Mouse (Mus musculus) layer of hippocampus, adult 8-10 months (tissue): ENCODE data around the gene Acmsd. TPM values are rescaled to one million over a fixed set of nuclear protein-coding genes. Genes with fewer than 3 reads are reported as not detected.
"Not testable (repeated sequence)": the region's sequence is repeated elsewhere in the genome, so short reads cannot be mapped to it uniquely, and the experiment has no call there.

Source experiments
- DNase-seq, 2 experiments: peaks; one replicate each; pipeline ENCODE4 v3.0.0; 2022; ENCODE audit warnings: low spot score in 2 of 2
- total RNA-seq, 4 experiments: library from RNA; stranded (reverse); gene quantifications; 2 replicates each; pipeline ENCODE4 v1.2.4; 2022

Gene Acmsd
- not detected for total RNA-seq

DNA sequence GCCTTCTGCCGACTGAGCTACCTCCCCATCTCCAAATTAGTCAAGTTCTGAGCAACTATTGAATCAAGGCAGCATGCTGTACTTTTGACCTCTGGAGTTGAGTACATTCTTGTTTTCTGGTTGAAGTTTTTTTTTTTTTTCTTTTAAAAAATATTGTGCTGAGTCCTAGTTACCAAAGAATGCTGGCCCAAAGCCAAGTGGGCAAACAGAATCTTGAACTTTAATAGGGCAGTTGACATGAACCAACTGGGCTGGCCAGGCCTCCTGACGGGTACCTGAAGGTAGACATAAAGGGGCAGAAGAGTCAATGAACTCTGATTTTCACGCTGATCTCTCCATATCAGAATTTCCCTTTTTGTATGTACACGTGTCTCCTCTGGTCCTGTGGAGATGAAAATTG is at the start of gene Acmsd:
Gene Acmsd, plus strand, starts transcription at position 318 of the 400 bp plus-strand sequence.
- DNase-seq, result no peak

DNA sequence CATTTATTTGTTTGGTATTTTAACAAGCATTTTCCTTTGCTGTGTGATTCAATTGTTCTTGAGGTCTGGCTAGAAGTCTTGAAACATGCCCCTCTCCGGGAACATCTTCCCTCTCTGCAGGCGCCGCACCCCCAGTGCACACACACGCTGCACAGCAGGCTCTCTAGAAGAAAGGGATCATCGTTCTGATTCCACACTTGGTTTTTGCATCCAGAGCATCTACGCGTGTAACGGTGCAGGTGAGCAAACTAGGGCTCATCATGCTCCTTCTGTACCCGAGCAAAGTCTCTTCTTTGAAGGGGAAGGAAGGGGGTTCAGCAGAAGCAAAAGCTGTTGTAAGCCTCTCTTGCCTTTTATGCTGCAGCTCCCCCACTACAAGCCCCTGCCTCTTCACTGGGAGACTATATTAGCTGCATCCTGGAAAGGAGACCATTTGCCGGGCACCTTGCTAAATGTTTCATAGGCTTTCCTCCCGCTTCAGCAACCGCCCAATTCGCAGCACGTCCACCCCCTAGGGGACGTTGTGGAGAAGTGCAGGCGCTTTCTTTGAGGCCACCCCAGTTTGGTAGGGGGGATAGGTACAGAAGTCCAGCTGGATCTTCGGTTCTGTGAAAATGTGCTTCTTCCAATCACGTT is 49.6 kb upstream of the Acmsd start, which contains the start of gene Tmem163:
Gene Tmem163, minus strand, starts transcription at position 51 of the 636 bp plus-strand sequence.
- DNase-seq, result no peak

DNA sequence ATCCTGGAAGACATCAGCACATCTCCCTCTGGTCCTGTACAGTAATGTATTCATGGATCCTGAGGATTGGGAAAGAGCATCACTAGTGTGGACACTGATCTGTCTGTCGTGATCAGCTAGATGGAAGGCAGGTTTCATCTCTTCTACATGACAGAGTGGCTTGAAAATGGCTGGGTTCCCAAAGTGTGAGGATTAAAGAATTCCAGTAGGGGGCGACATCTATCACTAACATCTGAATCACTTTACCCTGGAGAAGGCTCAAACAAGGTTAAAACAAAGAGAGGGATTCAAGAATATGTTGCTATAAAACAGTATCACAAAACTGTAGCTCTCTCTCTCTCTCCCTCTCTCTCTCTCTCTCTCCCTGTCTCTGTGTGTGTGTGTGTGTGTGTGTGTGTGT is 32.7 kb upstream of the Acmsd start:
- DNase-seq, result no peak

DNA sequence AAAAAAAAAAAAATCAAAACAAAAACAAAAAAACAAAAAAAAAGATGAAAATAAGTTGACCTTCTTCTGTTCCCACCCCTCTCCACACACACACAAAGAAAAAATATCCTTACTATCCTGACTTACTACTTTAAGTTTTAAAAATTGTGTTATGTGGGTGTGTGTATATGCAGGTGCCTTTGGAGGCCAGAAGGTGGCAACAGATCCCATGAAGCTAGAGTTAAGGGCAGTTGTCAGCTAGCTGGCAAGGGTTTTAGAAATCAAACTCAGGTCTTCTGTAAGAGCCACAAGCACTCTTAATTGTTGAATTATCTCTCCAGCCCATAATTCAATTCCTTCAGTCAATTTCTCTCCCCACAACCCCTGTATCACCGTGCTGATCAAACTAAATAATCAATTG is 27.0 kb upstream of the Acmsd start:
- no peak for DNase-seq

DNA sequence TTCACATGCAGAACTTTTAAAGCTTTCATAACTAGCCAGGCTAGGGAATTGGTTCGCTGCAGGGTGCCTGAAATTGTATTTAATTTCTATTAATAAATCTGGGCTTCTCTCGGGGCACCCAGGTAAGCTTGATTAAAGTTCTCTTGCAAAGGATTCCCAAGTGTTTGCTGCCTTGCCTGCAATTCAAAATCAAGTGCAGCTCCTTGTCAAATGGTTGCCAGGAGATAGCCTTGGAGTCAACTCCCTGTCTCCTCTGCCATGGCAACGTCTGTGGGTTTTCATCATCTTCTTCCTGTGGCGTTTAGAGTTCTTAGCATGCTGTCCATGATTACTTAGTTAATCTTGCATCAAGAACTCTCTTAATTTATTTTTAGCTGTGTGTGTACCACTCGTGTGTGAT is 22.9 kb upstream of the Acmsd start:
- no peak for DNase-seq

DNA sequence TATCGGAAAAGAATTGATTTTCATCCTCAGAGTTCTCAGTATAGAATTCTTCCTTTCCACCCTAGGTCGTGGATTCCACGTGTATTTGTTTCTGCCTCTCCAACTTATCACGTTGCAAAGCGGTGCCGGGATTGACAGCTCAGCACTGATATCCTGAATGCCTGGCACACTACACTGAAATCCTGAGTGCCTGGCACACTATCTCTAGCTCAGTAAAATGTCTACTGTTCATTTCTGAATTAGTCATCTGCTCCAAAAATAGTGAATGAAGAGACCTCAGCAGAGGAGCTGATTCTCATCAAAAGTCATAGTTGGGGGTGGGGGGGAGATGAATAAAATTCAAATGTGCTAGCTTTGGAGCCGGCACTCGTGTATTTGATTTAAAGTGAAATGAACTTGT is 12.8 kb upstream of the Acmsd start:
- DNase-seq, result peak; percentile 10 to 28

DNA sequence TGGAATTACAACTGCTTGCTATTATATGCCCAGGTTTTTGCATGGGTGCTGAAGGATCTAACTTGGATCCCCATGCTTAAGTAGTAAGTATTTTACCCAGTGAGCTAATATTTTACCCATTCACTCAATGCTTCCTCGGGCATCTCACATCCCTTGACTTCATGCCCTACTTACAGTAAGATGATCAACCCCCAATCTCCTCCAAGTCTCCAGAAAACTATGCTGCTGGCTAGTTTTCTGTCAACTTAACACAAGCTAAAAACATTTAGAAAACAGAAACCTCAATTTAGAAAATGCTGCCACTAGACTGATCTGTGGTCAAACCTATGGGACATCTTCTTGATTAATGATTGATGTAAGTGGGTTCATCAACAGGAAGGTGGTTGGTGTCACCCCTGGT is 10.9 kb upstream of the Acmsd start:
- no peak for DNase-seq

DNA sequence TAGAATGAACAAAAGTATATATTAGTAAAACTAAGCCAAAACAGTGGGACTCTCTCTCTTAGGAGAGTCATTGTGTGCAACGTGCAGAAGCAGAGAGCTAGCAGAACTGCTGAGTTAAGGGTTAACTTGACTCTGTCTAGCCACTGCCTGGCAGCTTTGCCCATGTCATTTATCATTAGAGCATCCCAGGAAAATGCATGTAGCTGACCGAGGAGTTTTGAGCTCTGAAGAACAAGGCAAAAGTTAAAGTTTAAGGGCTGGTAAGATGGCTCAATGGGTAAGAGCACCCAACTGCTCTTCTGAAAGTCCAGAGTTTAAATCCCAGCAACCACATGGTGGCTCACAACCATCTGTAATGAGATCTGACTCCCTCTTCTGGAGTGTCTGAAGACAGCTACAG is 5.6 kb upstream of the Acmsd start:
- no peak for DNase-seq

DNA sequence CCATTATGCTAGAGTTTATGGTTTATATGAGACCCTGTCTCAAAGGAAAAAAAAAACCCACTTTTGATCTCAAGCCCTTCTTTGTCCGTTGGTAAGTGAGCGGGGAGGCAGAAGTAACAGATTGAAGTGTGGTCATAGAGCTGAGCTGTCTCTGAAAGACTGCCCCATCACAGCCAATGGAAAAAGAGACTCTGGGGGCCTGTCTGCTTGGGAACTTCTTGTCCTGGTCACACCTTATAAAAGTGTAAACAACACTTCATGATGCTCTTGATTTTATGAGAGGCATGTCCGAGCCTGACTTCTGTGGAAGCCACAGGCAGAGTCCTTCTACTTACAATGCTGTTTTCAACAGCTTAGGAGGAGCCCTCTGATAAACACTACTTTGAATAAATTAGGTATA is 1.9 kb downstream of the Acmsd start:
- DNase-seq, result no peak

DNA sequence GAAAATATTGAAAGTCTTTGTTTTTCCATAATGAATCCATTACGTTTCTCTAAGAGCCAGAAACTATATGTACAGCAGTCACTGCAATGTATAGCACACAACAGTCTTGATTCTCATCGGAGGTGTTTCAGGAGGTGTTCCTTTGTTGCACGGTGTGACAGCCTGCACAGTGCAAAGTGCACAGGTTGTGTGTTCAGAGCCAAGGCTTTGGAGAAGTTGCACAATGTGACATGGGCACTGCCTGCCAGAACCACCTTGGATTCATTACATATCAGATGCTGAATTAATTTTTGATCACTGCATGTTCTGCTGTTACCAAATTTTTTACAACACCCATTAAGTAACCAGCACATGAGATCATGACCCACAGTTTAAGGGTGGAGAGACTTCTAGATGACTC is 3.2 kb downstream of the Acmsd start:
- DNase-seq, result no peak

DNA sequence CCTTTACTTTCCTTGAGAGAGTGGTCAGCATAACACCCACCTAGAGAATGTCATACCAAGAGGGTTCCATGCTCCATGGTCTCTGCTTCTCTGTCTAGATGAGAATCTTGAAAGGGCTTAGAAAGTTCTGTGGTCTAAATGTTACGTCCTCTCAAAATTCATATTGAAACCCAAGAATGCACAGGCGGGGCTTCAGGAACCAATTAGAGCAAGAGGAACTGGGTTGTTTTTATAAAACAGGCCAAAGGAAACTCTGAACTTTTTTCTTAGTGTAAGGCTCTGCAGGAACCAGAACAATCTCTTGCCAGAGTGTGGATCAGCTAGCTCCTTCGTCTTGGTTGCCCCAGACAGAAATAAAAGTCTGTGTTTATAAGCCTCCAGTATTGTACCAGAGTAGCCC is 3.6 kb downstream of the Acmsd start:
- DNase-seq, result no peak

DNA sequence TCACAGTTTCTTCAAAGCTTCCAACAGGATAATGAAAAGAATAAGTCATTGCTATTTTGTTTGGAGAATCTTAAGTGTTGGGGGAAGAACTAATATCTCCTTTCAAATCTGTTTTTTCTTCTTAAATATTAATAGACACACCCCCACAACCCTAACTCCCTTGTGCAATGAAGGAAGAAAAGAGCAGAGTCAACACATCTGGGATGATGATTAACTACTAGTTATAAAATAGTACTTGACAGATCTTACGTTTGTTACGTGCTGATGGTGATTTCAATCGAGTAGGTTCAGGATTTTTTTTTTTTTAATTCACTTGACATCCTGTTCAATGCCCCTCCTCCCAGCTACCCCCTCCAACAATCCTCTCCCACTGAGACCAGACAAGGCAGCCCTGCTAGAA is 6.1 kb downstream of the Acmsd start:
- no peak for DNase-seq

DNA sequence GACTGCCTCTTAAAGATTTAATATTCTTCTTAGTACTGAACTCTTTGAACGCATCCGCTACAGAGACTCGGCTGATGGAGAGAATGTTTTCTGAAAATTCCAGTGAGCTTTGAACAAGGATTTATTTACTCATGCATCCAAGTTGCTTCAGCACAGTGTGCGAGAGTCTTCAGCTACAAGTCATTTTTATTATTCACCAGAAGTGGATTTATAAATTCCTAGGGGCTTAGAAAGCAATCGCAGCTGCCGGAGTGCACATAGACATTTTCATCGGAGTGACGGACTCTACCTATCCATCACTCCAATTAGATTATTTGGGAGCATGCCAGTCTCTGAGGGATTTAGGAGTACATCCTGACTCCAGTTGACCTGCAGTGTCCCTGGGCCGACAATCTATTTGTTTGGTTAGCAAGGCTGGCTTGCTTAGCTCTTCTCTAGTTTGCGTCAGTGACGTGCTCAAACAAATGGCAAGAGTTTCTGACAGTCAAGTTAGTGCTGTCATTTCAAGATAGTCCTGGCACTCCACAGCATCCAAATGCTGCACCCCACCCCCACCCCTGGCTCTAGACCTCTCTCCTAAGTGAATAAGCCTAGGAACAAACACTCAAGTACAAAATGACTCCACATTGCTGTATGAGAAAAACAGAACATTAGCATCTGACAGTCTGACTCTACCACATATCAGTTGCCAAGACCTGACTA is 21.3 kb downstream of the Acmsd start:
- DNase-seq, result no peak

DNA sequence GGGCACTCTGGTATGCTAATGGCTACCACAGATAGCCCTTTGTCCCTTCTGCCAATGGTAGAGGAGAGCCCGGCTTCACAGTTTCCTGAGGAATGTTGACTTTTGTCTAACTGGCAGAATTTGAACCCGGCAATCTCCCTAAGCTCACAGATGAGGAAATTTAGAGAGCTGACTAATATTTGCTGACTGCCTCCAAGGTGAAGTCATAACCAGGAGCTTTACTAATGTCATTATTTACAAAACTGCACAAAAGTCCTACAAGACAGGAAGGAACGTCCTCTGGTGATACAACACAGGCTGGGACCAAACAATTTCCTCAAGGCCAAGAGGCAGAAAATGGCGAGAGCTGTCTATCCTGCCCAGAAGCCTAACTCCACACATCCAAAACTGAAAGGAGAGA is 26.6 kb downstream of the Acmsd start:
- no peak for DNase-seq

DNA sequence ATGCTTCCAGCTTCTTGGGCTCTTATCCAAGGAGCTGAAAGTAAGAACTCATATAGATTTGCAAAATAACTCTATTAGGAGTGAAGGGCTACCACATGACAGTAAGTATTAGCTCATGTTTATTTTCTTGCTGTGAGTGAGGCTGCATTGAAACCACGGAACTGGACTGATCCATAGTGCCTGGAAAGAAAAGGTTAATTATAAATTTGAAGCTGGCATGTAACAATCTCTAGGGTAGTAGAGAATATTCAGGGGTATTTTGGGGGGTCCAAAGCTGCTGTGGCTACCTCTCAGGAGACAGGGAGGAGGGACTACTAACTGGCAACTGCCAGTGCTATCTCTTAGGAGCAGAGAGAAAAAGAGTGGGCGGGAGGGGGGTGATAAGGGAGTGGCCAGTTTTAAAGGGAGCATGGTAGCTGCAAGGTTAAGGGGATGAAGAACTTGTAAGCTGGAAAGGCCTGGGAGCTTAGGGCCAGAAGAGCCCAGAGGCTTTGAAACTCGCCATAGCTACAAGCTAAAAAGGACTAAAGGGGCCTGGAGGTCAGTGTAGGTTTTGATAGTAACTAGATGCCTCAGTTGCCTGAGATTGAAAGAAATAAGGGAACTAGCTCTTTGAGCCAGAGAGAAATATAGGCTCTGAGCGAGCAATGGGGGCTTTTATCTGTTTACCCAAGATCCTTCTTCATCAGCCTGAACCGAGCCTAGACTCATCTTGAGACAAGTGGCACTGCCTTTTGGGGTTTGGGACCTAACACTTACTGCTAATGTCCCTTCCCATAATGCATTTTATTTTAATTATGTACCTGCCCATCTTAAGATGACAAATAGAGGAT is 27.3 kb downstream of the Acmsd start:
- DNase-seq, result no peak

DNA sequence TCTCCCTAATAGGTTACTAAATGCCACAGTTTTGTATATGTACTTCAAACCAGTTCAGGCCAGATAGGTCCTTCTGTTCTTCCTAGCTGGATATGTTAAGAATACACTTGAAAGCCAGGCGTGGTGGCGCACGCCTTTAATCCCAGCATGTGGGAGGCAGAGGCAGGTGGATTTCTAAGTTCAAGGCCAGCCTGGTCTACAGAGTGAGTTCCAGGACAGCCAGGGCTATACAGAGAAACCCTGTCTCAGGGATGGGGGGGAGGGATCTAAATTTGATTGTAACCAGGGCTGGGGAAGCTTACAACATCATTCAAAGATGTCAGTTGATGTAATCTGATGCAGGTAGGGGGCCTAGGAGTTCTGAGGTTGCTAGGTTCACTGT is 27.9 kb downstream of the Acmsd start:
- not testable (repeated sequence) for DNase-seq

DNA sequence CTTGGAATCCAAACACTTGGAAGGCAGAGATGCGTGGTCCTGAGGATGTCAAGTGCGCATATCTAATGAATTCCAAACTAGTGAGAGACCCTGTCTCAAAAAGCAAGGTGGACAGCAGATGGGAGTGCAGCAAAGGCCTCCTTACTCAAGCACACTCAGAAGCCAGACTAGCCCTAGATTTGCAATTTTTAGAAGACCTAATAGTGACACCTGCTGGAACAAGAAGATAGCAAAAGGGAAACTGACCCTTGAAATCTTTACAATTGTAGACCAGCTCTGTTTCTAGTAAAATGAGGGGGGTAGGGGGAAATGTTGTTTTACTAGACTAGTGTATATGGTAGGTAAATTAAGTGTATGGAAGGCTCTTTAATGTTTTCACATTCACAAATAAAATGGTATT is 36.3 kb downstream of the Acmsd start:
- no peak for DNase-seq

DNA sequence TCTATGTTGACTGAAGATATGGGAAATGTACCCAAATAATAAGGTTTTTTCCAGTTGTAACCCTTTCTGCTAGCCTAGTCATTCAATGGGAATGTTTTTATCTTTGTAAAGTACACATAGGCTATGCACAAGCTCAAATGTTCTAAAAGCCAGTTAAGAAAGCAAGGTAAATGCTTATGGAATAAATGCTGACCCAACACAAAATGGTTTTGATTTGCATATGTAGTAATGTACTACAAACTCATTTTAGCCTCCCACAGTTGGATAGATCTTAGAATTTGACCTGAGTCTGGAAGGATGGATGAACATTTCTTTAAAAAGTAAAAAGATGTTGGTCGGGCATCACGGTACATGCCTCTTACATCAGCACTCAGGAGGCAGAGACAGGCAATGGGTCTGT is 37.5 kb downstream of the Acmsd start:
- DNase-seq, result no peak

DNA sequence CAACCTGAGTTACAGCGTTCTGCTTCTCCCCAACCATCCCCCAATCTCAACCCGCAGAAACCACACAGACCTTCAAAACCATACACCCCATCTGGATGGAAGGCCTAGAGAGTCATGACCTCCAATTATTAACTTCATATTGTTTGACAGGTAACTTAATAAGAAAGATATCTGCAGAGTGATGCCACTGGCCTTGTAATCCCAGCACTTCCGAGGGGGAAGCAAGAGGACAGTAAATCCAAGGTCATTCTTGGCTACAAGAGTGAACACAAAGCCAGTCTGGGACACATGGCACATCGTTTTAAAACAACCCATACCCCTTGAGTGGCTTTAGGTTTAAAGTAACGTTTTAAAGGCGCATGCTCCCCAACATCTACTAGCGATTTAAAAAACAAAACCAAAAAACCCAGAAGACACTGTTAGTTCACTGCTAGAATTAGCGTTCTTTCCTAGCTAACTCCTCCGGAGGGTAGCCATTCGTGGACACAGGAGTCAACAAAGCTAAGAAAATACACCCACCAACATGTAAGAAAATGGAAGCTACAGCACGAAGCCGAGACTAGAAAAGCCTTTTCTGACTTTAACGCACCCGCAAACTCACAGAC is 44.1 kb downstream of the Acmsd start:
- no peak for DNase-seq

DNA sequence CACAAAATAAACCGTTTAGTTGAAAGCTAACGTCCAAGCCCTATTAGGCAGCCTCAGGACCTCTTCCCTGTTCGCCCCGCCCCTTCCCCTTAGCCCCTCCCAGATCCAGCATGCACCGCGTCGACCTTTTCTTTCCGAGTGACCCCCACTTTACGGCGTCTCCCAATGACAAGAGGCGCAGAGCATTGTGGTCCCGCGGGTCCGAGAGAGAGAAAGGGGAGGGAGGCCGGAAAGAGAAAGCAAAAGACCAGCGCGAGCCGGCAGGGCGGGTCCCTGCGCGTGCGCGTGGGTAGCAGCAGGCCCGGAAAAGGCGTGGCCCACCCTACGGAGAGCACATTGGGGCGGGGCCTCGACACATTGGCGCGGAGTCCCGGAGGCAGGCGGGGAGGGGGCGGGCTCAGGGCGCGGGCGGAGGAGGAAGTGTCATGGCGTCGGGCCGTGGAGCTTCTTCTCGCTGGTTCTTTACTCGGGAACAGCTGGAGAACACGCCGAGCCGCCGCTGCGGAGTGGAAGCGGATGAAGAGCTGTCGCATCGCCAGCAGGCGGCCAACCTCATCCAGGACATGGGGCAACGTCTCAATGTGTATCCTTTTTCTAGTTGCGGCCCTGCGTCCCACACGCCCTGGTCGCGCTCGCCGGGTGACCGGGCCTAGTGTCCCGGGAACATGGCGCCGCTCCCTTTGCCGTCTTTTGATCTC is 44.7 kb downstream of the Acmsd start, which contains the start of gene Ccnt2:
Gene Ccnt2, plus strand, starts transcription at position 362 of the 698 bp plus-strand sequence.
- DNase-seq, result peak; percentile 99

DNA sequence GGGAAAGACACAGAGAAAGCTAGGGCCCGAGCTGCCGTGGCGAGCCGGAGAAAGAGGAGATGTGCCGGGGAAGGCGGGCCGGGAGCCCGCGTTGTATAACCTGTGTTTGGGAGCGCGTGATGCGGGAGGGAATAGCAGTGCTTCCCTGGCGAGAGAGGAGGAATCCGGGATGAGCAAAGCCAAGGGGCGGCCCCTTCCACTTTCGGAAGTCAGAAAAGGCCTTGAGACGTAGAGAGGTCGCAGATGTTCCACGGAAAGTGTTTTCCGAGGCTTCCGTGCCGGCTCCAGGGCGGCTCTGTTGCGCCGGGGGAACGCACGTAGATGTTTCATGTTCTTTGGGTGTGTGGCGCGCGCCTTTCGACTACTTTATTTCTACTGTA is 45.3 kb downstream of the Acmsd start:
- no peak for DNase-seq
